ENCODE assay signal across 25 mouse cellular contexts in the genomic region with DNA sequence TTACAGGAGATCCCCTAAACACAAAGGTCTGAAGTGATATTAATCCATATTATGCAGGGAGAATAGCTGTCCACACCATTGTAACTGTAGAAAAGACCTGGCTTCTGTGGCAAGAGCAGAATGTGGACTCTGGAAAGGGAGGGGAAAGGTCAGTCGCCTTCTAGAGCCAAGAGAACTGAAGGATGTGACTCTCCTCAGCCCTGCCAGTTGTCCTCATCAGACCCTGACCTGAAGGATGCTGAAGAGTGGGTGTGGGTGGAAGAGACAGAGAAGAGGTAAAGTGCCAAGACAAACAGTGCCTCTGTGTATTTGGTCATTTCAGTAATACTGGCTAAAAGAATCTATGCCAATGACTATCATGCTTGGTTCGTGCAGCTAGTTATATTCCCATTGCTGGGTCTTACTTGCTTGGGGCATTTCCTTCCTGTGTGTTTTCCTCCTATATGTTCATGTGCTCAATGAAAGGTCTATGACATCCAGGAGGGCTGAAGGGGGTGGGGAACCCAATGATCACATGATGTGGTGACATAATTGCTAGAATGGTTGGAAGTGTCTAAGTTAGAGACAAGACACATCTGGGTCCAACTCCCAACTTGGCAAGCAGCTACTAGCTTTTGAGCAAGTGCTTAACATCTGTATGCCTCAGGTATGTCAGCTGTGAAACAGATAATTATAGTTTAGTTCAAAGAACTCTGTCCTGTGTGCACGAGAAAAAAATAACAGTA. TPM values are rescaled to one million over a fixed set of nuclear protein-coding genes. Genes with fewer than 3 reads are reported as not detected.
DNase-seq lines count a peak whose midpoint lies in the region; ATAC-seq and TF ChIP-seq lines count a peak whose summit lies in the region.
"Had no signal": no experiment of that assay in that cellular context is flagged by ENCODE, and none has a peak within 500 bp of the region (broad histone marks: within the 10 kb centered on the region; RNA-seq: fewer than 3 reads in every experiment).

No protein-coding gene starts in this region.

- H3K27ac ChIP-seq in heart, embryonic 10.5 days = no peak overlapping the region
- H3K27ac ChIP-seq in liver, adult 2 months (replicated peaks; ENCODE audit: insufficient read depth, low read depth, low read length) = no peak overlapping the region
- no peak overlapping the region for H3K27ac ChIP-seq in liver, postnatal 0 days (ENCODE audit: low read depth)
- H3K27ac ChIP-seq in hindbrain, embryonic 14.5 days = no peak overlapping the region
- H3K27ac ChIP-seq: forebrain, embryonic 10.5 days; hindbrain, embryonic 15.5 days; liver, embryonic 15.5 days; midbrain, embryonic 15.5 days; neural tube, embryonic 15.5 days had no signal

- H3K9ac ChIP-seq in liver, adult 2 months (ENCODE audit: low read depth, low read length) = no peak overlapping the region
- no peak overlapping the region for H3K9ac ChIP-seq in liver, postnatal 0 days (replicated peaks)
- no peak overlapping the region for H3K9ac ChIP-seq in hindbrain, embryonic 14.5 days
- H3K9ac ChIP-seq: hindbrain, embryonic 15.5 days; liver, embryonic 15.5 days; midbrain, embryonic 15.5 days; neural tube, embryonic 15.5 days had no signal

- H3K9me3 ChIP-seq in heart, embryonic 10.5 days = no peaks in the 10 kb centered on the region
- H3K9me3 ChIP-seq in liver, postnatal 0 days (ENCODE audit: low read length) = no peaks in the 10 kb centered on the region
- no peaks in the 10 kb centered on the region for H3K9me3 ChIP-seq in hindbrain, embryonic 14.5 days (ENCODE audit: control insufficient read depth, low read length)
- H3K9me3 ChIP-seq: forebrain, embryonic 10.5 days; G1E; hindbrain, embryonic 15.5 days; liver, embryonic 15.5 days; midbrain, embryonic 15.5 days; neural tube, embryonic 15.5 days had no signal

- no peak overlapping the region for H3K4me3 ChIP-seq in heart, embryonic 10.5 days
- no peak overlapping the region for H3K4me3 ChIP-seq in liver, adult 2 months (ENCODE audit: insufficient read depth, low read depth, low read length)
- H3K4me3 ChIP-seq in liver, postnatal 0 days (ENCODE audit: low read depth, low read length) = no peak overlapping the region
- no peak overlapping the region for H3K4me3 ChIP-seq in hindbrain, embryonic 14.5 days (replicated peaks; ENCODE audit: low read length)
- H3K4me3 ChIP-seq: forebrain, embryonic 10.5 days; hindbrain, embryonic 15.5 days; liver, embryonic 15.5 days; midbrain, embryonic 15.5 days; neural tube, embryonic 15.5 days had no signal

- no peaks in the 10 kb centered on the region for H3K27me3 ChIP-seq in heart, embryonic 10.5 days (ENCODE audit: insufficient read depth, poor library complexity, severe bottlenecking)
- no peaks in the 10 kb centered on the region for H3K27me3 ChIP-seq in liver, adult 2 months (ENCODE audit: control insufficient read depth, insufficient read depth, low read length)
- no peaks in the 10 kb centered on the region for H3K27me3 ChIP-seq in liver, postnatal 0 days (ENCODE audit: insufficient read depth, low read length)
- H3K27me3 ChIP-seq in hindbrain, embryonic 14.5 days (ENCODE audit: control insufficient read depth, insufficient read depth, low read length) = no peaks in the 10 kb centered on the region
- H3K27me3 ChIP-seq: hindbrain, embryonic 15.5 days; liver, embryonic 15.5 days; midbrain, embryonic 15.5 days; neural tube, embryonic 15.5 days had no signal

- ATAC-seq in liver, postnatal 0 days = no peak
- ATAC-seq in monocyte, adult 5-6 weeks (replicated peaks; ENCODE audit: insufficient number of reproducible peaks, low FRiP score, low TSS enrichment, poor library complexity, severe bottlenecking) = no peak
- ATAC-seq in hindbrain, embryonic 14.5 days (ENCODE audit: low FRiP score) = no peak
- ATAC-seq: intestine, postnatal 0 days; lung, postnatal 0 days; midbrain, embryonic 15.5 days had no signal

- WGBS in heart, embryonic 10.5 days = 83% methylated on average over 3 of the region's 3 CpGs
- WGBS in liver, adult 2 months = 55% methylated on average over 3 of the region's 3 CpGs
- WGBS in liver, postnatal 0 days (ENCODE audit: insufficient replicate concordance) = 67% methylated on average over 3 of the region's 3 CpGs
- WGBS in hindbrain, embryonic 14.5 days = 87% methylated on average over 3 of the region's 3 CpGs

- DNase-seq in heart, adult 11 months = peak; percentile 92
- DNase-seq in heart, embryonic 10.5 days (ENCODE audit: low spot score) = no peak
- DNase-seq in liver, adult 2 months (ENCODE audit: extremely low read depth, low read depth, low spot score) = peak; percentile 33
- no peak for DNase-seq in liver, postnatal 0 days
- DNase-seq in heart, adult 9 months (ENCODE audit: low spot score in 2 of 2) = peak; percentile 40 to 65
- DNase-seq in heart, postnatal 36 days = peak; percentile 11 to 21
- DNase-seq in hindbrain, embryonic 14.5 days (ENCODE audit: low spot score) = no peak
- DNase-seq: adrenal gland, postnatal 25 days; cerebellum, adult 11 months; cerebellum, postnatal 14 days; embryo, embryonic 11 days; right cerebral cortex, postnatal 14 days; spleen, adult 18-20 months; thymus, adult 18-20 months; thymus, postnatal 4 days had no signal

- intact Hi-C loops in heart, postnatal 36 days (cut with DNase I) = no loop called here

- TF ChIP-seq EP300 in liver, postnatal 0 days (IDR thresholded peaks at IDR 0.05; ENCODE audit: low read depth) = no peak

- no peak for TF ChIP-seq CTCF in liver, adult 2 months (IDR thresholded peaks at IDR 0.05; ENCODE audit: low read depth, low read length)
- TF ChIP-seq CTCF in liver, postnatal 0 days (IDR thresholded peaks at IDR 0.05; ENCODE audit: low read depth) = no peak

- H3K4me1 ChIP-seq in heart, embryonic 10.5 days = peaks cover 4% of the 10 kb centered on the region
- no peaks in the 10 kb centered on the region for H3K4me1 ChIP-seq in liver, adult 2 months (ENCODE audit: control insufficient read depth, insufficient read depth, low read length)
- no peaks in the 10 kb centered on the region for H3K4me1 ChIP-seq in liver, postnatal 0 days (ENCODE audit: insufficient read depth)
- H3K4me1 ChIP-seq in hindbrain, embryonic 14.5 days (replicated peaks; ENCODE audit: control insufficient read depth, insufficient read depth, low read length) = no peaks in the 10 kb centered on the region
- H3K4me1 ChIP-seq: hindbrain, embryonic 15.5 days; liver, embryonic 15.5 days; midbrain, embryonic 15.5 days; neural tube, embryonic 15.5 days had no signal

- no peaks in the 10 kb centered on the region for H3K36me3 ChIP-seq in heart, embryonic 10.5 days
- H3K36me3 ChIP-seq in liver, adult 2 months (ENCODE audit: control insufficient read depth, insufficient read depth, low read length) = no peaks in the 10 kb centered on the region
- H3K36me3 ChIP-seq in liver, postnatal 0 days (replicated peaks; ENCODE audit: insufficient read depth, low read length) = no peaks in the 10 kb centered on the region
- H3K36me3 ChIP-seq in hindbrain, embryonic 14.5 days (replicated peaks; ENCODE audit: control insufficient read depth, insufficient read depth) = no peaks in the 10 kb centered on the region
- H3K36me3 ChIP-seq: forebrain, embryonic 10.5 days; hindbrain, embryonic 15.5 days; liver, embryonic 15.5 days; midbrain, embryonic 15.5 days; neural tube, embryonic 15.5 days had no signal

- no peaks in the 10 kb centered on the region for H3K79me2 ChIP-seq in liver, adult 2 months (ENCODE audit: control insufficient read depth, insufficient read depth, low read length)

- TF ChIP-seq POLR2A in liver, adult 2 months (IDR thresholded peaks at IDR 0.05; ENCODE audit: extremely low read depth, insufficient read depth, low read length) = no peak

- no peak overlapping the region for H3K4me2 ChIP-seq in liver, postnatal 0 days (ENCODE audit: low read depth, low read length)
- H3K4me2 ChIP-seq in hindbrain, embryonic 14.5 days (replicated peaks) = no peak overlapping the region
- H3K4me2 ChIP-seq: hindbrain, embryonic 15.5 days; liver, embryonic 15.5 days; midbrain, embryonic 15.5 days; neural tube, embryonic 15.5 days had no signal

RNA-seq across cellular contexts. Expression of a gene that starts 5.3 kb away (rescaled TPM):
- polyA plus RNA-seq in heart, embryonic 10.5 days (2016; fragmentation: Nextera tagmentation; extraction: Ambion mirVana) = 3.1 and 4.8 TPM in 2 replicates
- total RNA-seq in liver, adult 2 months (2014; rRNA removed) = 0.65 and 0.87 TPM in 2 replicates
- polyA plus RNA-seq in liver, adult 2 months (2012; rRNA removed) = 0.07 and 0.37 TPM in 2 replicates
- polyA plus RNA-seq in liver, postnatal 0 days (2015; fragmentation: Nextera tagmentation; extraction: Ambion mirVana) = 6.5 and 8.5 TPM in 2 replicates
- under 1 TPM; 0.64 to 0.89 TPM for total RNA-seq in heart, postnatal 36 days (2021)
- total RNA-seq in monocyte, adult 5-6 weeks (2017) = 0.49 to 0.86 TPM in 2 of 3 replicates, not detected in the other
- 5.6 and 8.2 TPM in 2 replicates for polyA plus RNA-seq in hindbrain, embryonic 14.5 days (2014; fragmentation: Nextera tagmentation; extraction: Ambion mirVana)
- total RNA-seq: adrenal gland, postnatal 25 days; gastrocnemius, adult 8-10 months had no signal
- polyA plus RNA-seq: G1E; intestine, postnatal 0 days had no signal

RNA-seq across cellular contexts. Expression of a gene that starts 50.2 kb away (rescaled TPM):
- 81.0 and 83.1 TPM in 2 replicates for polyA plus RNA-seq in heart, embryonic 10.5 days (2016; fragmentation: Nextera tagmentation; extraction: Ambion mirVana)
- total RNA-seq in liver, adult 2 months (2014; rRNA removed) = 4.2 and 6.0 TPM in 2 replicates
- polyA plus RNA-seq in liver, adult 2 months (2012; rRNA removed) = 1.6 and 2.5 TPM in 2 replicates
- 10.1 and 10.5 TPM in 2 replicates for polyA plus RNA-seq in liver, postnatal 0 days (2015; fragmentation: Nextera tagmentation; extraction: Ambion mirVana)
- total RNA-seq in heart, postnatal 36 days (2021) = 1 to 10 TPM; 6.0 to 6.9 TPM
- total RNA-seq in monocyte, adult 5-6 weeks (2017) = 16.6 to 38.3 TPM (median 31.8 TPM) in 3 replicates
- 227 and 232 TPM in 2 replicates for polyA plus RNA-seq in hindbrain, embryonic 14.5 days (2014; fragmentation: Nextera tagmentation; extraction: Ambion mirVana)

Comparison
In these comparisons a context has a peak if more than half of its experiments do, and no peak if none do; other contexts are left out.
1. DNase-seq: peak in heart, adult 11 months (single experiment), liver, adult 2 months (single experiment), heart, adult 9 months (2 of 2) and heart, postnatal 36 days (2 of 2); none in heart, embryonic 10.5 days (single experiment), liver, postnatal 0 days (single experiment) and hindbrain, embryonic 14.5 days (single experiment).